Mouse (Mus musculus): ENCODE measurements around the gene Kcnj16. TPM values are rescaled to one million over a fixed set of nuclear protein-coding genes. Genes with fewer than 3 reads are reported as not detected.
A peak's percentile ranks its signal among the peaks of the same experiment; 100 is the strongest.

Kcnj16 gene
- polyA plus RNA-seq, 1 experiment from 2014 or later: 0.04 TPM

GRCm38 (mm10) chr11:111064751-111065527 lies 97.1 kb downstream of the Kcnj16 start:
- no peaks in the 10 kb centered on the region for H3K9me3 ChIP-seq
- under 1% methylated on average over 25 of the region's 25 CpGs for WGBS
- no peaks in the 10 kb centered on the region for H3K27me3 ChIP-seq (ENCODE audit: insufficient read depth, poor library complexity, severe bottlenecking)
- H3K27ac ChIP-seq: peak overlapping the region; percentile 83; the same call in 1 of the 2 replicates
- peak; percentile 82 for DNase-seq (ENCODE audit: low spot score)
- H3K36me3 ChIP-seq: no peaks in the 10 kb centered on the region
- no peaks in the 10 kb centered on the region for H3K4me1 ChIP-seq
- peak overlapping the region; percentile 73 for H3K4me3 ChIP-seq

- under 1% methylated on average over 28 of the region's 28 CpGs for WGBS
- Histone ChIP-seq H3K27me3 (ENCODE audit: insufficient read depth, poor library complexity, severe bottlenecking) (no peaks in the 10 kb centered on the region), H3K27ac (peak within 1 kb of the TSS; percentile 83), H3K36me3 (no peaks in the 10 kb centered on the region), H3K4me3 (peak within 1 kb of the TSS; percentile 73), H3K4me1 (no peaks in the 10 kb centered on the region), H3K9me3 (no peaks in the 10 kb centered on the region)
- DNase-seq (ENCODE audit: low spot score): peak; percentile 96
These were observed 97.9 kb downstream of the Kcnj16 start, which contains the start of gene Kcnj2 for GRCm38 (mm10) chr11:111065635-111066298. TSS of gene Kcnj2 (plus strand) at chr11:111066164.

GRCm38 (mm10) chr11:111066299-111066691 lies 98.5 kb downstream of the Kcnj16 start:
- Histone ChIP-seq H3K27me3 (ENCODE audit: insufficient read depth, poor library complexity, severe bottlenecking) (no peaks in the 10 kb centered on the region), H3K4me3 (peak overlapping the region; percentile 73), H3K36me3 (no peaks in the 10 kb centered on the region), H3K4me1 (no peaks in the 10 kb centered on the region), H3K27ac (0 out of 2 replicates have a peak overlapping the region, but pooled peaks have one; percentile 24), H3K9me3 (no peaks in the 10 kb centered on the region)
- WGBS: 2% methylated on average over 9 of the region's 9 CpGs
- no peak for DNase-seq (ENCODE audit: low spot score)

- Histone ChIP-seq H3K9me3 (no peaks in the 10 kb centered on the region), H3K27me3 (ENCODE audit: insufficient read depth, poor library complexity, severe bottlenecking) (no peaks in the 10 kb centered on the region), H3K4me3 (peak overlapping the region; percentile 73; the same call in 1 of the 2 replicates), H3K27ac (no peak overlapping the region), H3K4me1 (no peaks in the 10 kb centered on the region), H3K36me3 (peaks cover 10% of the 10 kb centered on the region)
- no peak for DNase-seq (ENCODE audit: low spot score)
- 65% methylated on average over 3 of the region's 3 CpGs for WGBS
These were observed 100.0 kb downstream of the Kcnj16 start for GRCm38 (mm10) chr11:111067787-111068186.

- H3K4me1 ChIP-seq: no peaks in the 10 kb centered on the region
- H3K36me3 ChIP-seq: peaks cover 10% of the 10 kb centered on the region
- DNase-seq (ENCODE audit: low spot score): no peak
- H3K4me3 ChIP-seq: no peak overlapping the region
- H3K9me3 ChIP-seq: no peaks in the 10 kb centered on the region
- H3K27me3 ChIP-seq (ENCODE audit: insufficient read depth, poor library complexity, severe bottlenecking): no peaks in the 10 kb centered on the region
- no peak overlapping the region for H3K27ac ChIP-seq
These were observed 102.6 kb downstream of the Kcnj16 start for GRCm38 (mm10) chr11:111070460-111070859.

DNA sequence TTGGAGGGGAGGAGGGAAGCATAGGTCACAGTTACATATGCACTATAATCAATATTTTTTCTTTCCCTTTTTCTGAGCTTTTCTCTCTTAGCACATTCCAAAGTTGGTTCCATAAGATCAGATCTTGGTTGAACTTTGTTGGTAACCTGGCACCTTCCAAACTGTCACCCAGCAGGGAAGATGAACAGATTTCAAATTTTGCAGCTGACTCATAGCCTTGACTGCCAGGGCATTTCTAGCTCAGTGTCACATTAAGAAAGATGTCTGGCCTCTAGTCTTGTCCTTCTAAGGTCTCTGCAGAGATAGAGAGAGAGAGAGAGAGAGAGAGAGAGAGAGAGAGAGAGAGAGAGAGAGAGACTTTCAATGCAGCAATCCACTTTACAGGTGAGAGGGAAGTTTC lies 106.3 kb downstream of the Kcnj16 start:
- Histone ChIP-seq H3K27ac (no peak overlapping the region), H3K4me1 (no peaks in the 10 kb centered on the region), H3K36me3 (peaks cover 10% of the 10 kb centered on the region), H3K4me3 (no peak overlapping the region), H3K9me3 (no peaks in the 10 kb centered on the region), H3K27me3 (ENCODE audit: insufficient read depth, poor library complexity, severe bottlenecking) (no peaks in the 10 kb centered on the region)
- no peak for DNase-seq (ENCODE audit: low spot score)

Other genes starting within 250 kb of the Kcnj16 start
- 2.1 and 2.2 TPM in 2 replicates for gene Kcnj2, start 98.1 kb downstream of the Kcnj16 start, polyA plus RNA-seq (2016; fragmentation: Nextera tagmentation; extraction: Ambion mirVana)